Mouse (Mus musculus) limb, embryonic 12.5 days (tissue): ENCODE measurements at regions not wholly inside any gene's neighbourhood (a gene's known extent, or its start where the extent isn't known, plus 50 kb on each side); places are given as distances from the start of the nearest gene placed in this dataset.

Experiments
- ATAC-seq: fragments of 200-750 bp; cut with Nextera tagmentation; 2 replicates; pipeline ENCODE4 v1.8.0; 2017; ENCODE audit warnings: low read depth, moderate TSS enrichment; ENCODE audit not compliant: insufficient number of reproducible peaks, insufficient read depth, low FRiP score, low TSS enrichment
- H3K27ac ChIP-seq: fragments of 300-500 bp; sonication (generic); 2 replicates; pipeline ENCODE4 v1.5.1; 2016; ENCODE audit warnings: mild to moderate bottlenecking, moderate library complexity
- H3K27me3 ChIP-seq: fragments of 300-500 bp; sonication (generic); 2 replicates; pipeline ENCODE4 v1.6.1; 2016; ENCODE audit warnings: mild to moderate bottlenecking, moderate library complexity
- H3K36me3 ChIP-seq: fragments of 300-500 bp; sonication (generic); 2 replicates; pipeline ENCODE4 v1.6.1; 2016; ENCODE audit warnings: mild to moderate bottlenecking, moderate library complexity
- H3K4me1 ChIP-seq: fragments of 300-500 bp; sonication (generic); replicated peaks from 2 replicates; pipeline ENCODE4 v1.6.1; 2016
- H3K4me2 ChIP-seq: fragments of 300-500 bp; sonication (generic); 2 replicates; pipeline ENCODE4 v1.6.1; 2016; ENCODE audit warnings: mild to moderate bottlenecking, moderate library complexity
- H3K4me3 ChIP-seq: fragments of 300-500 bp; sonication (generic); replicated peaks from 2 replicates; pipeline ENCODE4 v1.5.1; 2016; ENCODE audit warnings: mild to moderate bottlenecking
- H3K9ac ChIP-seq: fragments of 300-500 bp; sonication (generic); replicated peaks from 2 replicates; pipeline ENCODE4 v1.6.1; 2016; ENCODE audit warnings: mild to moderate bottlenecking, moderate library complexity
- H3K9me3 ChIP-seq: fragments of 300-500 bp; sonication (generic); 2 replicates; pipeline ENCODE4 v1.6.1; 2016; ENCODE audit warnings: mild to moderate bottlenecking, moderate library complexity
- WGBS: fragments of 180-500 bp; shearing (Covaris S2); methylation state at CpG from one replicate; pipeline ENCODE4 v1.1.7; 2016; 5-methylcytosine and 5-hydroxymethylcytosine counted together

GRCm38 (mm10) chr10:116726031-116726430 is 144.7 kb upstream of the Cnot2 start:
- Histone ChIP-seq H3K27me3 (no peaks in the 10 kb centered on the region), H3K4me1 (peaks cover 20% of the 10 kb centered on the region), H3K9me3 (no peaks in the 10 kb centered on the region), H3K9ac (no peak overlapping the region), H3K36me3 (no peaks in the 10 kb centered on the region), H3K4me3 (no peak overlapping the region), H3K27ac (no peak overlapping the region), H3K4me2 (no peak overlapping the region)
- no peak for ATAC-seq
- WGBS = 87% methylated on average over 5 of the region's 5 CpGs

GRCm38 (mm10) chr10:116721986-116722385 is 140.7 kb upstream of the Cnot2 start:
- no peak overlapping the region for H3K9ac ChIP-seq
- H3K27ac ChIP-seq = no peak overlapping the region
- 94% methylated on average over 9 of the region's 9 CpGs for WGBS
- no peaks in the 10 kb centered on the region for H3K36me3 ChIP-seq
- H3K4me1 ChIP-seq = no peaks in the 10 kb centered on the region
- ATAC-seq = no peak
- H3K27me3 ChIP-seq = no peaks in the 10 kb centered on the region
- H3K9me3 ChIP-seq = no peaks in the 10 kb centered on the region
- H3K4me2 ChIP-seq = no peak overlapping the region
- H3K4me3 ChIP-seq = no peak overlapping the region

- ATAC-seq = no peak
Observed at GRCm38 (mm10) chr10:116719616-116720015, 138.3 kb upstream of the Cnot2 start.

GRCm38 (mm10) chr10:116717961-116718360 is 136.7 kb upstream of the Cnot2 start:
- Histone ChIP-seq H3K9ac (no peak overlapping the region), H3K27ac (no peak overlapping the region), H3K4me1 (no peaks in the 10 kb centered on the region), H3K27me3 (no peaks in the 10 kb centered on the region), H3K36me3 (no peaks in the 10 kb centered on the region), H3K4me3 (no peak overlapping the region), H3K9me3 (0 out of 2 replicates have a peak, but pooled peaks cover 10% of the 10 kb centered on the region), H3K4me2 (no peak overlapping the region)
- no peak for ATAC-seq
- 82% methylated on average over 10 of the region's 10 CpGs for WGBS

More at GRCm38 (mm10) chr10:116719616-116720015, 138.3 kb upstream of the Cnot2 start:
- H3K9ac ChIP-seq = no peak overlapping the region
- no peaks in the 10 kb centered on the region for H3K4me1 ChIP-seq
- no peak overlapping the region for H3K4me2 ChIP-seq
- H3K36me3 ChIP-seq = no peaks in the 10 kb centered on the region
- H3K27me3 ChIP-seq = no peaks in the 10 kb centered on the region
- no peak overlapping the region for H3K4me3 ChIP-seq
- WGBS = 95% methylated on average over 5 of the region's 5 CpGs
- 0 out of 2 replicates have a peak, but pooled peaks cover 10% of the 10 kb centered on the region for H3K9me3 ChIP-seq
- H3K27ac ChIP-seq = no peak overlapping the region

- Histone ChIP-seq H3K4me1 (no peaks in the 10 kb centered on the region), H3K9me3 (0 out of 2 replicates have a peak, but pooled peaks cover 10% of the 10 kb centered on the region), H3K27ac (no peak overlapping the region), H3K27me3 (no peaks in the 10 kb centered on the region), H3K9ac (no peak overlapping the region), H3K4me2 (no peak overlapping the region), H3K4me3 (no peak overlapping the region), H3K36me3 (no peaks in the 10 kb centered on the region)
- no peak for ATAC-seq
- WGBS = 87% methylated on average over 4 of the region's 4 CpGs
Observed at GRCm38 (mm10) chr10:116717017-116717643, 135.8 kb upstream of the Cnot2 start.

GRCm38 (mm10) chr10:116713456-116713855 is 132.1 kb upstream of the Cnot2 start:
- WGBS = 68% methylated on average over 11 of the region's 11 CpGs
- no peak for ATAC-seq
- H3K27ac ChIP-seq = no peak overlapping the region

GRCm38 (mm10) chr10:116707025-116707424 is 125.7 kb upstream of the Cnot2 start:
- no peak overlapping the region for H3K4me2 ChIP-seq
- no peaks in the 10 kb centered on the region for H3K9me3 ChIP-seq
- no peak for ATAC-seq
- no peak overlapping the region for H3K27ac ChIP-seq
- no peaks in the 10 kb centered on the region for H3K36me3 ChIP-seq
- H3K4me3 ChIP-seq = no peak overlapping the region
- WGBS = 79% methylated on average over 6 of the region's 6 CpGs
- no peaks in the 10 kb centered on the region for H3K4me1 ChIP-seq
- H3K9ac ChIP-seq = no peak overlapping the region
- H3K27me3 ChIP-seq = no peaks in the 10 kb centered on the region

More at GRCm38 (mm10) chr10:116713456-116713855, 132.1 kb upstream of the Cnot2 start:
- Histone ChIP-seq H3K27me3 (no peaks in the 10 kb centered on the region), H3K4me1 (no peaks in the 10 kb centered on the region), H3K4me2 (no peak overlapping the region), H3K9me3 (0 out of 2 replicates have a peak, but pooled peaks cover 10% of the 10 kb centered on the region), H3K36me3 (no peaks in the 10 kb centered on the region), H3K9ac (no peak overlapping the region), H3K4me3 (no peak overlapping the region)

- WGBS = 86% methylated on average over 5 of the region's 5 CpGs
- no peak overlapping the region for H3K4me2 ChIP-seq
- peaks cover 25% of the 10 kb centered on the region for H3K4me1 ChIP-seq
- H3K36me3 ChIP-seq = no peaks in the 10 kb centered on the region
- H3K27me3 ChIP-seq = no peaks in the 10 kb centered on the region
- no peak for ATAC-seq
- H3K9ac ChIP-seq = no peak overlapping the region
- no peak overlapping the region for H3K27ac ChIP-seq
- H3K9me3 ChIP-seq = no peaks in the 10 kb centered on the region
- no peak overlapping the region for H3K4me3 ChIP-seq
Observed at GRCm38 (mm10) chr10:116701281-116701680, 120.0 kb upstream of the Cnot2 start.

- no peaks in the 10 kb centered on the region for H3K9me3 ChIP-seq
- peaks cover 25% of the 10 kb centered on the region for H3K4me1 ChIP-seq
- no peaks in the 10 kb centered on the region for H3K36me3 ChIP-seq
- H3K9ac ChIP-seq = no peak overlapping the region
- ATAC-seq = no peak
- 55% methylated on average over 8 of the region's 8 CpGs for WGBS
- peak overlapping the region; percentile 6; the same call in 1 of the 2 replicates for H3K4me2 ChIP-seq
- H3K27ac ChIP-seq = peak overlapping the region; percentile 56; the same call in 1 of the 2 replicates
- H3K4me3 ChIP-seq = no peak overlapping the region
- no peaks in the 10 kb centered on the region for H3K27me3 ChIP-seq
Observed at GRCm38 (mm10) chr10:116699711-116700110, 118.4 kb upstream of the Cnot2 start.

GRCm38 (mm10) chr10:116697628-116698316 is 116.5 kb upstream of the Cnot2 start:
- Histone ChIP-seq H3K27me3 (no peaks in the 10 kb centered on the region), H3K9ac (no peak overlapping the region), H3K27ac (peak overlapping the region; percentile 79), H3K9me3 (no peaks in the 10 kb centered on the region), H3K4me2 (peak overlapping the region; percentile 42), H3K4me3 (no peak overlapping the region; the same call in 1 of the 2 replicates), H3K36me3 (no peaks in the 10 kb centered on the region), H3K4me1 (peaks cover 25% of the 10 kb centered on the region)
- 14% methylated on average over 14 of the region's 14 CpGs for WGBS
- peak; percentile 72 for ATAC-seq

- Histone ChIP-seq H3K27ac (no peak overlapping the region), H3K9ac (no peak overlapping the region)
Observed at GRCm38 (mm10) chr10:116693816-116694215, 112.5 kb upstream of the Cnot2 start.

More at GRCm38 (mm10) chr10:116693816-116694215, 112.5 kb upstream of the Cnot2 start:
- no peak overlapping the region for H3K4me2 ChIP-seq
- H3K36me3 ChIP-seq = no peaks in the 10 kb centered on the region
- H3K9me3 ChIP-seq = no peaks in the 10 kb centered on the region
- H3K4me3 ChIP-seq = no peak overlapping the region
- no peak for ATAC-seq
- WGBS = 64% methylated on average over 3 of the region's 3 CpGs
- H3K4me1 ChIP-seq = peaks cover 13% of the 10 kb centered on the region
- H3K27me3 ChIP-seq = no peaks in the 10 kb centered on the region
